Mouse (Mus musculus): ENCODE measurements around the gene Chrne. TPM values are rescaled to one million over a fixed set of nuclear protein-coding genes. Genes with fewer than 3 reads are reported as not detected.

Chrne gene
- polyA plus RNA-seq, 1 experiment from 2014 or later, result not detected

DNA sequence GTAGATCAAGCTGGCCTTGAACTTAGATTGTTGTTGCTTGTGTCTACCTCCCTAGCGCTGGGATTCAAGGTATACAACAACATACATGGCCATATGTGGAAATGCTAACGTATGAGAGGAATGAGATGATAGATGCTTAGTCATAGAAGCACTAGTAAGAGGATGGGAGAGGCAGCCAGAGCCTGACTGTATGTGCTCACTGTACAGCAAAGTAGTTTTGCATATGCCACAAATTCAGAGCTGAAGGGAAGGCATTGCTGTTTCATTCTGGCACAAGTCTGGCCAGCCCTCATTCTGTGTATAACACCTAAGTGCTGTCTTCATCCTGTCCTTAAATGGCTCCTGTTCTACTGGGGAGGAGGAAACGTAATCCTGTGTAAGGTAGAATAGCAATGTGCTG, 32.8 kb downstream of the Chrne start:
- no peak for ATAC-seq (ENCODE audit: low read depth)
- Histone ChIP-seq H3K27ac (ENCODE audit: low read length) (no peak overlapping the region; the same call in 1 of the 2 replicates), H3K4me1 (ENCODE audit: control insufficient read depth, low read depth, low read length) (peaks cover 16% of the 10 kb centered on the region), H3K9me3 (replicated peaks; ENCODE audit: control insufficient read depth, low read length) (no peaks in the 10 kb centered on the region), H3K36me3 (ENCODE audit: control insufficient read depth, insufficient read depth) (no peaks in the 10 kb centered on the region), H3K9ac (ENCODE audit: low read depth, low read length) (no peak overlapping the region), H3K4me3 (ENCODE audit: low read depth, low read length) (no peak overlapping the region), H3K27me3 (ENCODE audit: control insufficient read depth, insufficient read depth, low read depth, low read length) (no peaks in the 10 kb centered on the region), H3K4me2 (ENCODE audit: low read depth, low read length) (no peak overlapping the region)
- WGBS (ENCODE audit: insufficient replicate concordance), result 67% methylated on average over 3 of the region's 3 CpGs

DNA sequence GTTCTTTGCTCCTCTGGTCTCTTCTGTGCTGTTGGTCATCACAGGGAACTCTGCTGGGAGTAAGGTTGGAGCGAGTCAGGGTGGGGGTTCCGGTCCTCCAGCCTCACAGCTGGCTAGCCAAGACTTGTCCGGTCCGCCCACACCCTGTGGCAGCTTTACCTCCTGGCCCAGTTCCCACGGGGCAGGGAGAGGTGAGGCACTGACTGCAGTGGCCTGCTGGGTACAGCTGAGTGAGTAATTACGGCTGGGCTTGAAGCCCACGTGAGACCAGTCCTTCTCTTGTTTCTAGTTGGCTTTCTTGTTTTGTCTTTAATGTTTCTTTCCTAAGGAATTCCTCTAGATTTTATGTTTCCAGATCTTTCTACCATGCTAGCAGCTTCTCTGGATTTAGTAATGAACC, 33.6 kb downstream of the Chrne start:
- no peak for ATAC-seq (ENCODE audit: low read depth)
- peaks cover 16% of the 10 kb centered on the region for H3K4me1 ChIP-seq (ENCODE audit: control insufficient read depth, low read depth, low read length)
- H3K36me3 ChIP-seq (ENCODE audit: control insufficient read depth, insufficient read depth), result no peaks in the 10 kb centered on the region
- no peak overlapping the region for H3K4me2 ChIP-seq (ENCODE audit: low read depth, low read length)
- no peaks in the 10 kb centered on the region for H3K9me3 ChIP-seq (replicated peaks; ENCODE audit: control insufficient read depth, low read length)
- no peak overlapping the region for H3K27ac ChIP-seq (ENCODE audit: low read length)
- WGBS (ENCODE audit: insufficient replicate concordance), result 62% methylated on average over 7 of the region's 7 CpGs
- H3K27me3 ChIP-seq (ENCODE audit: control insufficient read depth, insufficient read depth, low read depth, low read length), result no peaks in the 10 kb centered on the region
- H3K4me3 ChIP-seq (ENCODE audit: low read depth, low read length), result no peak overlapping the region
- H3K9ac ChIP-seq (ENCODE audit: low read depth, low read length), result no peak overlapping the region

GRCm38 (mm10) chr11:70583775-70584174, 35.2 kb downstream of the Chrne start:
- ATAC-seq (ENCODE audit: low read depth), result no peak
- WGBS (ENCODE audit: insufficient replicate concordance), result 81% methylated on average over 7 of the region's 7 CpGs
- Histone ChIP-seq H3K36me3 (ENCODE audit: control insufficient read depth, insufficient read depth) (no peaks in the 10 kb centered on the region), H3K4me3 (ENCODE audit: low read depth, low read length) (no peak overlapping the region), H3K4me2 (ENCODE audit: low read depth, low read length) (no peak overlapping the region), H3K4me1 (ENCODE audit: control insufficient read depth, low read depth, low read length) (peaks cover 23% of the 10 kb centered on the region), H3K9me3 (replicated peaks; ENCODE audit: control insufficient read depth, low read length) (no peaks in the 10 kb centered on the region), H3K9ac (ENCODE audit: low read depth, low read length) (no peak overlapping the region), H3K27me3 (ENCODE audit: control insufficient read depth, insufficient read depth, low read depth, low read length) (no peaks in the 10 kb centered on the region), H3K27ac (ENCODE audit: low read length) (no peak overlapping the region)

- ATAC-seq (ENCODE audit: low read depth), result no peak
- Histone ChIP-seq H3K9ac (ENCODE audit: low read depth, low read length) (no peak overlapping the region), H3K4me2 (ENCODE audit: low read depth, low read length) (no peak overlapping the region), H3K9me3 (replicated peaks; ENCODE audit: control insufficient read depth, low read length) (no peaks in the 10 kb centered on the region), H3K4me1 (ENCODE audit: control insufficient read depth, low read depth, low read length) (peaks cover 24% of the 10 kb centered on the region), H3K27me3 (ENCODE audit: control insufficient read depth, insufficient read depth, low read depth, low read length) (no peaks in the 10 kb centered on the region), H3K4me3 (ENCODE audit: low read depth, low read length) (no peak overlapping the region), H3K27ac (ENCODE audit: low read length) (no peak overlapping the region), H3K36me3 (ENCODE audit: control insufficient read depth, insufficient read depth) (no peaks in the 10 kb centered on the region)
- 30% methylated on average over 6 of the region's 6 CpGs for WGBS (ENCODE audit: insufficient replicate concordance)
Measured at GRCm38 (mm10) chr11:70583022-70583714, 35.8 kb downstream of the Chrne start.

- peaks cover 23% of the 10 kb centered on the region for H3K4me1 ChIP-seq (ENCODE audit: control insufficient read depth, low read depth, low read length)
Measured at GRCm38 (mm10) chr11:70582196-70582595, 36.8 kb downstream of the Chrne start.

GRCm38 (mm10) chr11:70580921-70581320, 38.1 kb downstream of the Chrne start:
- no peak overlapping the region for H3K4me2 ChIP-seq (ENCODE audit: low read depth, low read length)
- H3K9me3 ChIP-seq (replicated peaks; ENCODE audit: control insufficient read depth, low read length), result no peaks in the 10 kb centered on the region
- no peak overlapping the region for H3K4me3 ChIP-seq (ENCODE audit: low read depth, low read length)
- 46% methylated on average over 3 of the region's 3 CpGs for WGBS (ENCODE audit: insufficient replicate concordance)
- no peak overlapping the region for H3K27ac ChIP-seq (ENCODE audit: low read length)
- no peak for ATAC-seq (ENCODE audit: low read depth)
- no peaks in the 10 kb centered on the region for H3K27me3 ChIP-seq (ENCODE audit: control insufficient read depth, insufficient read depth, low read depth, low read length)
- H3K9ac ChIP-seq (ENCODE audit: low read depth, low read length), result no peak overlapping the region
- H3K4me1 ChIP-seq (ENCODE audit: control insufficient read depth, low read depth, low read length), result peaks cover 12% of the 10 kb centered on the region
- no peaks in the 10 kb centered on the region for H3K36me3 ChIP-seq (ENCODE audit: control insufficient read depth, insufficient read depth)

More at GRCm38 (mm10) chr11:70582196-70582595, 36.8 kb downstream of the Chrne start:
- Histone ChIP-seq H3K9ac (ENCODE audit: low read depth, low read length) (no peak overlapping the region), H3K4me2 (ENCODE audit: low read depth, low read length) (no peak overlapping the region), H3K27me3 (ENCODE audit: control insufficient read depth, insufficient read depth, low read depth, low read length) (no peaks in the 10 kb centered on the region), H3K9me3 (replicated peaks; ENCODE audit: control insufficient read depth, low read length) (no peaks in the 10 kb centered on the region), H3K27ac (ENCODE audit: low read length) (no peak overlapping the region), H3K4me3 (ENCODE audit: low read depth, low read length) (no peak overlapping the region), H3K36me3 (ENCODE audit: control insufficient read depth, insufficient read depth) (no peaks in the 10 kb centered on the region)
- ATAC-seq (ENCODE audit: low read depth), result no peak
- 43% methylated on average over 3 of the region's 3 CpGs for WGBS (ENCODE audit: insufficient replicate concordance)

DNA sequence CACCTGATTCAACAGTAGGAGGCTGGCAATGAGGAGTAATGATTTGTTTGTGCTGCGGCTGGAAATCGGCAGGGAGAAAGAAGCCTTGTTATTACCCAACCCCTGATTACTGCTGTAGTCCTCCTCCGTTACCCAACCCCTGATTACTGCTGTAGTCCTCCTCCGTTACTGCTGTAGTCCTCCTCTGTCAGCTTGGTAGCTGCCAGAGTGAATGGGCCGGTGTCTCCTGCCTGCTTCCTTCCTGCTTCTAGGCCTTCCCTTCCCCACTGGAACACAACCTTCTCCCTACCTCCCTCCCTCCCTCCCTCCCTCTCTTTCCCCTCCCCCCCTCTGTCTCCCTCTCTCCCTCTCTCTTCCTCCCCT, 38.7 kb downstream of the Chrne start:
- Histone ChIP-seq H3K27me3 (ENCODE audit: control insufficient read depth, insufficient read depth, low read depth, low read length) (no peaks in the 10 kb centered on the region), H3K27ac (ENCODE audit: low read length) (0 out of 2 replicates have a peak overlapping the region, but pooled peaks have one; percentile 17), H3K9me3 (replicated peaks; ENCODE audit: control insufficient read depth, low read length) (no peaks in the 10 kb centered on the region), H3K4me3 (ENCODE audit: low read depth, low read length) (no peak overlapping the region), H3K4me2 (ENCODE audit: low read depth, low read length) (no peak overlapping the region), H3K9ac (ENCODE audit: low read depth, low read length) (no peak overlapping the region), H3K4me1 (ENCODE audit: control insufficient read depth, low read depth, low read length) (peaks cover 12% of the 10 kb centered on the region), H3K36me3 (ENCODE audit: control insufficient read depth, insufficient read depth) (no peaks in the 10 kb centered on the region)
- whole genome bisulfite sequencing (ENCODE audit: insufficient replicate concordance), result 33% methylated on average over 5 of the region's 5 CpGs
- no peak for ATAC-seq (ENCODE audit: low read depth)

DNA sequence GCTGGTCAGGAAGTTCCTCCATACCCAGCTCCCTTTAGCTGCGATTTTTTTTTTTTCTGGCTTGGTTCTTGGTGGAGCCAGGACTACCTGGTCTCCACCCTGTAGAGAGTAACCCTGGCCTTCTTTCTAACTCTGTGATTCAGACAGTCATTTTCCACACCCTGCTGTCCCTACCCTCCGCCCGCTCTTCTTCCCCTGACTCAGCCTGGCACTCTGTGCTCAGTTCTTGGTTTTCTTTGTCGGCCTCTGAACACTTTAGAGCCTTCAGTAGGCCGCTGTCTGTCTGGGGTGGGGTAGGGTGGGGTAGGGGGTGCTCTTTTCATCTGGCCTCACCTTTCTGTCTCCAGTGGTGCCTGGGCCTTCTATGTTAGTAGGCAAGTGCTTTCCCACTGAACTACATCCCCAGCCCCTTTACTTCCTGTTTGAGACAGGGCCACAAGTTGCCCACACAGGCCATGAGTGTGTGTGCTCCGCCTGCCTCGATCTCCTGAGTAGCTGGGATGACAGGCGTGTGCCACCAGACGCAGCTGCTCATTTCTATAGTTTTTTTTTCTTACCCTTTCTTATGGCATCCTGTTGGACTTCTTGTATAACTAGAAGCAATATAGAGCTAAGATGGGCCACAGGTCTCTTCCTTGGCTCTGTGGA, 39.2 kb downstream of the Chrne start:
- no peak for ATAC-seq (ENCODE audit: low read depth)
- Histone ChIP-seq H3K4me2 (ENCODE audit: low read depth, low read length) (no peak overlapping the region), H3K9me3 (replicated peaks; ENCODE audit: control insufficient read depth, low read length) (no peaks in the 10 kb centered on the region), H3K4me1 (ENCODE audit: control insufficient read depth, low read depth, low read length) (peaks cover 12% of the 10 kb centered on the region), H3K4me3 (ENCODE audit: low read depth, low read length) (no peak overlapping the region), H3K36me3 (ENCODE audit: control insufficient read depth, insufficient read depth) (no peaks in the 10 kb centered on the region), H3K27ac (ENCODE audit: low read length) (0 out of 2 replicates have a peak overlapping the region, but pooled peaks have one; percentile 17), H3K27me3 (ENCODE audit: control insufficient read depth, insufficient read depth, low read depth, low read length) (no peaks in the 10 kb centered on the region), H3K9ac (ENCODE audit: low read depth, low read length) (no peak overlapping the region)
- WGBS (ENCODE audit: insufficient replicate concordance), result 53% methylated on average over 9 of the region's 9 CpGs

DNA sequence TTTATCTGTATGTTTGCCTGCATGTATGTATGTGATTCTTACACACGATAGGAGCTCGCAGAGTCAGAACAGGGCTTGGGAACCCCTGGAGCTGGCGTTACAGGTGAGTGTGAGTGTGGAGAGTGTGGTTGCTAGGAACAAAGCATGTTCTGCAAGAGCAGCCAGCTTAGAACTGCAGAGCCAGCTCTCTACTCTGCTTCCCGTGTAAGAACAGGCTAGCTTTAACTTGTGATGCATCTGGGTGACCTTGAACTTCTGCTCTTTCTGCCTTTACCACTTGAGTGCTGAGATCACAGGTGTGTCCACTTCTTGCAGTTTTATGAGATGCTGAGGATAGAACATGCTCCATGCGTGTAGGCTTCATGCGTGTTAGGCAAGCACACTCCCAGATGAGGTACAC, 40.1 kb downstream of the Chrne start:
- Histone ChIP-seq H3K4me3 (ENCODE audit: low read depth, low read length) (no peak overlapping the region), H3K4me1 (ENCODE audit: control insufficient read depth, low read depth, low read length) (peaks cover 12% of the 10 kb centered on the region), H3K27me3 (ENCODE audit: control insufficient read depth, insufficient read depth, low read depth, low read length) (no peaks in the 10 kb centered on the region), H3K4me2 (ENCODE audit: low read depth, low read length) (no peak overlapping the region), H3K36me3 (ENCODE audit: control insufficient read depth, insufficient read depth) (no peaks in the 10 kb centered on the region), H3K9ac (ENCODE audit: low read depth, low read length) (no peak overlapping the region), H3K27ac (ENCODE audit: low read length) (no peak overlapping the region), H3K9me3 (replicated peaks; ENCODE audit: control insufficient read depth, low read length) (no peaks in the 10 kb centered on the region)
- no peak for ATAC-seq (ENCODE audit: low read depth)
- WGBS (ENCODE audit: insufficient replicate concordance), result 73% methylated on average over 6 of the region's 6 CpGs

Data from liver, embryonic 16.5 days (tissue).